Mouse (Mus musculus) limb, embryonic 11.5 days (tissue): ENCODE measurements around the gene Fbxo9. TPM values are rescaled to one million over a fixed set of nuclear protein-coding genes. Genes with fewer than 3 reads are reported as not detected.

Experiments
- ATAC-seq: fragments of 200-750 bp; cut with Nextera tagmentation; 2 replicates; pipeline ENCODE4 v1.8.0; 2017; ENCODE audit warnings: low read depth; ENCODE audit not compliant: insufficient number of reproducible peaks, low FRiP score, low TSS enrichment
- DNase-seq: peaks from one replicate; pipeline ENCODE4 v3.0.0-alpha.2; 2015; ENCODE audit warnings: low spot score
- H3K27ac ChIP-seq: fragments of 300-500 bp; sonication (generic); replicated peaks from 2 replicates; pipeline ENCODE4 v1.5.1; 2014; ENCODE audit warnings: low read depth, mild to moderate bottlenecking, low read length
- H3K27me3 ChIP-seq: fragments of 300-500 bp; sonication (generic); 2 replicates; pipeline ENCODE4 v1.6.1; 2014; ENCODE audit warnings: mild to moderate bottlenecking, low read length, mixed read lengths; ENCODE audit not compliant: control insufficient read depth, insufficient read depth
- H3K36me3 ChIP-seq: fragments of 300-500 bp; sonication (generic); 2 replicates; pipeline ENCODE4 v1.6.1; 2014; ENCODE audit warnings: mild to moderate bottlenecking, low read length, moderate library complexity, mixed read lengths; ENCODE audit not compliant: control insufficient read depth, insufficient read depth
- H3K4me1 ChIP-seq: fragments of 300-500 bp; sonication (generic); 2 replicates; pipeline ENCODE4 v1.6.1; 2014; ENCODE audit warnings: low read length, mixed read lengths; ENCODE audit not compliant: control insufficient read depth, insufficient read depth
- H3K4me2 ChIP-seq: fragments of 300-500 bp; sonication (generic); 2 replicates; pipeline ENCODE4 v1.6.1; 2014; ENCODE audit warnings: low read depth, mild to moderate bottlenecking, moderate library complexity; ENCODE audit not compliant: severe bottlenecking
- H3K4me3 ChIP-seq: fragments of 300-500 bp; sonication (generic); 2 replicates; pipeline ENCODE4 v1.5.1; 2014; ENCODE audit warnings: low read depth, low read length
- H3K9ac ChIP-seq: fragments of 300-500 bp; sonication (generic); 2 replicates; pipeline ENCODE4 v1.6.1; 2014; ENCODE audit warnings: mild to moderate bottlenecking, low read length
- H3K9me3 ChIP-seq: fragments of 300-500 bp; sonication (generic); 2 replicates; pipeline ENCODE4 v1.6.1; 2016; ENCODE audit warnings: low read length; ENCODE audit not compliant: control insufficient read depth
- WGBS: fragments of 180-500 bp; shearing (Covaris S2); extraction: QIAGEN DNeasy Blood & Tissue Kit; methylation state at CpG from one replicate; pipeline ENCODE4 v1.1.7; 2014; 5-methylcytosine and 5-hydroxymethylcytosine counted together
- polyA plus RNA-seq: library from polyadenylated mRNA; unstranded; fragments of >200 nt; fragmentation: Nextera tagmentation; extraction: Ambion mirVana; gene quantifications from 2 replicates; pipeline ENCODE4 v1.2.1, GENCODE M21; 2014

The Fbxo9 gene
- polyA plus RNA-seq, 1 experiment from 2014 or later: 31.9 TPM

GRCm38 (mm10) chr9:78106821-78107220 is 2.0 kb downstream of the Fbxo9 start:
- Histone ChIP-seq H3K4me2 (no peak overlapping the region), H3K9me3 (no peaks in the 10 kb centered on the region), H3K4me3 (no peak overlapping the region), H3K9ac (no peak overlapping the region), H3K27ac (no peak overlapping the region), H3K27me3 (no peaks in the 10 kb centered on the region), H3K36me3 (no peaks in the 10 kb centered on the region), H3K4me1 (no peaks in the 10 kb centered on the region)
- WGBS: 70% methylated on average over 4 of the region's 4 CpGs
- ATAC-seq (no peak), DNase-seq (no peak)

- Histone ChIP-seq H3K9ac (no peak overlapping the region), H3K4me1 (no peaks in the 10 kb centered on the region), H3K36me3 (peaks cover 4% of the 10 kb centered on the region; the same call in 1 of the 2 replicates), H3K27ac (no peak overlapping the region), H3K27me3 (no peaks in the 10 kb centered on the region), H3K9me3 (no peaks in the 10 kb centered on the region), H3K4me2 (no peak overlapping the region), H3K4me3 (no peak overlapping the region)
- DNase-seq: no peak
- WGBS: 78% methylated on average over 6 of the region's 6 CpGs
- no peak for ATAC-seq
Observed at GRCm38 (mm10) chr9:78105501-78105932, 3.3 kb downstream of the Fbxo9 start.

DNA sequence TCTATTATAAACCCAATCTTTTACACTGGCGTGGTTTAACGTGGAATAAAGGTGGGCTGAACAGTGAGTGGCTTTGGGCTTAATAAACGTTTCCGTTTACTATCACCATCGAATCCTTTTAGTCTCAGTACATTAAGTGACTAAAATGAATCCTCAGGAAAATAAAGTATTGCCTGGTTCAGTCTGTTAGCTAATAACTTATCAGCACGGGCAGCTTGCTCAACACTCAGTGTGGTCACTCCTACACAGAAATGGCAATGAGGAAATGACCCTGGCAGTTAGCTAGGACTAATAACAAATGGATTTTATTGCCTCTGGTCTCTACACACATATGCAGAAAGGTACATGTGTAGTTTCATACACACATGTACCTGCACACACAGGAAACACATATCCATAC is 3.9 kb downstream of the Fbxo9 start:
- ATAC-seq: no peak
- no peak overlapping the region for H3K9ac ChIP-seq

DNA sequence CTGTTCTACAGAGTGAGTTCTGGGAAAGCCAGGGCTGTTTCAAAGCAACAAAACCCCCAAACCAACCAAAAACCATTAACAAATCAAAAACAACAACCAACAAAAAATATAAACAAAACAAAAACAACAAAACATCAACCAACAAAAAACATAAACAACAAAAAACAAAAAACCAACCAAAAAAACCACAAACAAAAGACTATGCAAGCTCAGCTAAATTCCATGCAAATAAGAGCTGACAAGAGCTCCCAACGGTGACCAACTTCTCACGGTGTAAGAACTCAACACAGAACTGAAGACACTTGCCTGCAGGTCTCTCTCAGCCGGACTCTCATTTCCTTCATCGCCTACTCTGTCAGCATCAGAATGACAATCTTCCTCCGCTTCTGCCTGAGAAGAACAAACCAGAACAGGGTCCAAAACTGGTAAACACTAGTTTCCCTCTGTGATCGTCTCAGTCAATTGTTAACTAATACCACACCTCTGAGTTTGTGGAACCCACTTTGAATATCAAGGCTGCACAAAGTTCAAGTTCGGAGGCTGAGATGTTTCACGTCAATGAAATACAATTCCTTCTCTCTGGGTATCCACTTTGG is 4.8 kb downstream of the Fbxo9 start:
- Histone ChIP-seq H3K27me3 (no peaks in the 10 kb centered on the region), H3K4me2 (no peak overlapping the region), H3K9ac (no peak overlapping the region), H3K9me3 (no peaks in the 10 kb centered on the region), H3K36me3 (peaks cover 4% of the 10 kb centered on the region; the same call in 1 of the 2 replicates), H3K4me1 (no peaks in the 10 kb centered on the region), H3K27ac (no peak overlapping the region), H3K4me3 (no peak overlapping the region)
- DNase-seq (no peak), ATAC-seq (no peak)
- 90% methylated on average over 8 of the region's 8 CpGs for WGBS

More for the DNA sequence above, 3.9 kb downstream of the Fbxo9 start:
- WGBS: 94% methylated on average over 6 of the region's 6 CpGs
- H3K4me3 ChIP-seq: no peak overlapping the region
- no peaks in the 10 kb centered on the region for H3K27me3 ChIP-seq
- H3K27ac ChIP-seq: no peak overlapping the region
- no peak overlapping the region for H3K4me2 ChIP-seq
- peaks cover 4% of the 10 kb centered on the region; the same call in 1 of the 2 replicates for H3K36me3 ChIP-seq
- no peaks in the 10 kb centered on the region for H3K4me1 ChIP-seq
- DNase-seq: no peak
- no peaks in the 10 kb centered on the region for H3K9me3 ChIP-seq

- DNase-seq: no peak
- Histone ChIP-seq H3K27me3 (no peaks in the 10 kb centered on the region), H3K36me3 (peaks cover 15% of the 10 kb centered on the region), H3K4me2 (no peak overlapping the region), H3K9me3 (no peaks in the 10 kb centered on the region), H3K4me3 (no peak overlapping the region), H3K4me1 (no peaks in the 10 kb centered on the region), H3K9ac (no peak overlapping the region), H3K27ac (no peak overlapping the region)
- ATAC-seq: no peak
- WGBS: 75% methylated on average over 4 of the region's 4 CpGs
Observed at GRCm38 (mm10) chr9:78101431-78101830, 7.4 kb downstream of the Fbxo9 start.

DNA sequence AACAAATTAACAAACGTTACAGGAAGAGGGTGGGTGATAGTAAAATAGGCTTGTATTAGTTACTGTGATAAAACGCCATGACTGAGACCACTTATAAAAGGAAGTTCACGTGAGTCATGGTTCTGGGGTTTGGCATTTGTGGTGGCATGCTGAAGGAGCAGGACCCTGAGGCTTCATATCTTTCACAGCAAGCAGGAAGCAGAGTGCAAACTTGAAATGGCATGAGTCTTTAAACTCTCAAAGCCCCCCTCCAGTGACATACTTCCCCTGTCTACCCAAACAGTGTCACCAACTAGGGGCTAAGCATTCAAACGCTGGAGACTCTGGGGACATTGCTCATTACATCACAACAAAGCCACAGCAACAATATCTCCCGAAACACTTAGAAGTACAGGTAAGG is 7.9 kb downstream of the Fbxo9 start:
- 85% methylated on average over 5 of the region's 5 CpGs for WGBS
- H3K27ac ChIP-seq: no peak overlapping the region

GRCm38 (mm10) chr9:78096376-78096775 is 12.5 kb downstream of the Fbxo9 start:
- ATAC-seq (no peak), DNase-seq (no peak)
- Histone ChIP-seq H3K36me3 (peaks cover 19% of the 10 kb centered on the region), H3K9me3 (no peaks in the 10 kb centered on the region), H3K4me2 (no peak overlapping the region), H3K27me3 (no peaks in the 10 kb centered on the region), H3K9ac (no peak overlapping the region), H3K4me1 (no peaks in the 10 kb centered on the region), H3K27ac (no peak overlapping the region), H3K4me3 (no peak overlapping the region)
- 92% methylated on average over 5 of the region's 6 CpGs for WGBS

More for the DNA sequence above, 7.9 kb downstream of the Fbxo9 start:
- Histone ChIP-seq H3K4me1 (no peaks in the 10 kb centered on the region), H3K27me3 (no peaks in the 10 kb centered on the region), H3K9me3 (no peaks in the 10 kb centered on the region), H3K9ac (no peak overlapping the region), H3K4me2 (no peak overlapping the region), H3K4me3 (no peak overlapping the region), H3K36me3 (peaks cover 15% of the 10 kb centered on the region)
- ATAC-seq (no peak), DNase-seq (no peak)

DNA sequence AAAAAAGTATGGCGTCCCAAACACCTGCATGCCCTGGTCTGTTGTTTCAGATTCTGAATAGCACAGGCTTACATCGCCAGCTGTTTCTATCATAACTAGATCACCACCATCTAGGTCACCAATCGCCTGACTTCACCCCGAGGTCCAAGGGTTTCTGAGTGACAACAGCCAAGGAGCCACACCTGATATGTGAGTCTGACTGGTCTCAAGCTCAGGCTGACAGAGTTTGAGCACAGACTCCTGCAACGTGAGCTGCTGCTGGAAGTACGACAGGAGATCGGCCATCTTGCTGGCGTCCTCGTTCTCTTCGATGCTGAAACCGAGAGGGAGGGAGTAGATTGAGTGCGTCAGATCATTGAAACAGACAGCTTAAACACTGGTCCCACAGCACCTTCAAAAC is 13.2 kb downstream of the Fbxo9 start:
- no peak overlapping the region for H3K4me2 ChIP-seq
- ATAC-seq (no peak), DNase-seq (no peak)
- no peak overlapping the region for H3K9ac ChIP-seq
- H3K4me1 ChIP-seq: no peaks in the 10 kb centered on the region
- no peaks in the 10 kb centered on the region for H3K27me3 ChIP-seq
- H3K4me3 ChIP-seq: no peak overlapping the region
- no peak overlapping the region for H3K27ac ChIP-seq
- no peaks in the 10 kb centered on the region for H3K9me3 ChIP-seq
- 93% methylated on average over 12 of the region's 12 CpGs for WGBS
- peaks cover 16% of the 10 kb centered on the region for H3K36me3 ChIP-seq

DNA sequence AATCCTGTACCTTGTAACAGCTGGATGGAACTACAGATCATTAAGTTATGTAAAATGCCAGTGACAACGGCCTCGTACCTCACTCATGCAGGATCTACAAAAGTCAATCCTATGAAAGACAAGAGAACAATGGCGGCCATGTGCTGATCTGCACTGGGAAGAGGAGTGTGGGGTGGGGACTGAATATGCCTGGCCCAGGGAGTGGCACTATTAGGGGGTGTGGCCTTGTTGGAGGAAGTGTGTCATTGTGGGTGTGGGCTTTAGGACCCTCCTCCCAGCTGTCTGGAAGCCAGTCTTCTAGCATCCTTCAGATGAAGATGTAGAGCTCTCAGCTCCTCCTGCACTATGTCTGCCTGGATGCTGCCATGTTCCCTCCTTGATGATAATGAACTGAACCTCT is 18.3 kb downstream of the Fbxo9 start:
- no peaks in the 10 kb centered on the region for H3K9me3 ChIP-seq
- DNase-seq (no peak), ATAC-seq (no peak)
- WGBS: 86% methylated on average over 3 of the region's 3 CpGs
- H3K27ac ChIP-seq: no peak overlapping the region
- no peaks in the 10 kb centered on the region for H3K27me3 ChIP-seq
- no peak overlapping the region for H3K4me2 ChIP-seq
- H3K9ac ChIP-seq: no peak overlapping the region
- peaks cover 9% of the 10 kb centered on the region; the same call in 1 of the 2 replicates for H3K36me3 ChIP-seq
- H3K4me3 ChIP-seq: no peak overlapping the region
- H3K4me1 ChIP-seq: no peaks in the 10 kb centered on the region
